Mouse (Mus musculus) heart, embryonic 12.5 days (tissue): ENCODE measurements at regions not wholly inside any gene's neighbourhood (a gene's known extent, or its start where the extent isn't known, plus 50 kb on each side); places are given as distances from the start of the nearest gene placed in this dataset.
"Not testable (repeated sequence)": the region's sequence is repeated elsewhere in the genome, so short reads cannot be mapped to it uniquely, and the experiment has no call there.

ENCODE experiments used
- ATAC-seq: fragments of 200-750 bp; cut with Nextera tagmentation; 2 replicates; pipeline ENCODE4 v1.8.0; 2017; ENCODE audit warnings: moderate TSS enrichment, moderate library complexity; ENCODE audit not compliant: insufficient number of reproducible peaks, low FRiP score
- H3K27ac ChIP-seq: fragments of 300-500 bp; sonication (generic); 2 replicates; pipeline ENCODE4 v1.5.1; 2016; ENCODE audit warnings: mild to moderate bottlenecking, moderate library complexity; ENCODE audit not compliant: poor library complexity, severe bottlenecking
- H3K27me3 ChIP-seq: fragments of 300-500 bp; sonication (generic); replicated peaks from 2 replicates; pipeline ENCODE4 v1.6.1; 2016; ENCODE audit warnings: mild to moderate bottlenecking, moderate library complexity
- H3K36me3 ChIP-seq: fragments of 300-500 bp; sonication (generic); 2 replicates; pipeline ENCODE4 v1.6.1; 2016; ENCODE audit warnings: mild to moderate bottlenecking, moderate library complexity
- H3K4me1 ChIP-seq: fragments of 300-500 bp; sonication (generic); replicated peaks from 2 replicates; pipeline ENCODE4 v1.6.1; 2016; ENCODE audit warnings: mild to moderate bottlenecking
- H3K4me2 ChIP-seq: fragments of 300-500 bp; sonication (generic); 2 replicates; pipeline ENCODE4 v1.6.1; 2016; ENCODE audit warnings: mild to moderate bottlenecking, moderate library complexity
- H3K4me3 ChIP-seq: fragments of 300-500 bp; sonication (generic); 2 replicates; pipeline ENCODE4 v1.5.1; 2016; ENCODE audit warnings: mild to moderate bottlenecking
- H3K9ac ChIP-seq: fragments of 300-500 bp; sonication (generic); 2 replicates; pipeline ENCODE4 v1.6.1; 2016; ENCODE audit warnings: mild to moderate bottlenecking, moderate library complexity
- H3K9me3 ChIP-seq: fragments of 300-500 bp; sonication (generic); replicated peaks from 2 replicates; pipeline ENCODE4 v1.6.1; 2016; ENCODE audit warnings: mild to moderate bottlenecking, moderate library complexity
- WGBS: fragments of 180-500 bp; shearing (Covaris S2); methylation state at CpG from one replicate; pipeline ENCODE4 v1.1.7; 2016; 5-methylcytosine and 5-hydroxymethylcytosine counted together

- Histone ChIP-seq H3K4me3 (no peak overlapping the region), H3K27me3 (no peaks in the 10 kb centered on the region), H3K27ac (no peak overlapping the region), H3K4me1 (no peaks in the 10 kb centered on the region), H3K9me3 (no peaks in the 10 kb centered on the region), H3K4me2 (no peak overlapping the region), H3K36me3 (no peaks in the 10 kb centered on the region), H3K9ac (no peak overlapping the region)
- WGBS: 73% methylated on average over 2 of the region's 2 CpGs
- no peak for ATAC-seq
Measured at GRCm38 (mm10) chr16:12811088-12811487, 298.4 kb upstream of the Ercc4 start.

- H3K9me3 ChIP-seq: no peaks in the 10 kb centered on the region
- H3K9ac ChIP-seq: no peak overlapping the region
- H3K4me2 ChIP-seq: no peak overlapping the region
- no peak for ATAC-seq
- 86% methylated on average over 6 of the region's 6 CpGs for WGBS
- H3K27me3 ChIP-seq: no peaks in the 10 kb centered on the region; the same call in 1 of the 2 replicates
- H3K4me1 ChIP-seq: no peaks in the 10 kb centered on the region
- H3K4me3 ChIP-seq: no peak overlapping the region
- no peaks in the 10 kb centered on the region for H3K36me3 ChIP-seq
- H3K27ac ChIP-seq: no peak overlapping the region
Measured at GRCm38 (mm10) chr16:12824646-12825045, 284.8 kb upstream of the Ercc4 start.

- Histone ChIP-seq H3K27me3 (no peaks in the 10 kb centered on the region), H3K36me3 (no peaks in the 10 kb centered on the region), H3K4me1 (no peaks in the 10 kb centered on the region), H3K4me3 (no peak overlapping the region), H3K9me3 (no peaks in the 10 kb centered on the region), H3K4me2 (no peak overlapping the region), H3K9ac (no peak overlapping the region), H3K27ac (no peak overlapping the region)
- whole genome bisulfite sequencing: 49% methylated on average over 8 of the region's 8 CpGs
- ATAC-seq: peak; percentile 51; the same call in 1 of the 2 replicates
Measured at GRCm38 (mm10) chr16:12826222-12826621, 283.3 kb upstream of the Ercc4 start.

- H3K27ac ChIP-seq, H3K9ac ChIP-seq, ATAC-seq, H3K4me1 ChIP-seq, H3K27me3 ChIP-seq, H3K36me3 ChIP-seq, H3K9me3 ChIP-seq, H3K4me2 ChIP-seq, H3K4me3 ChIP-seq: not testable (repeated sequence)
- WGBS: 50% methylated on average over 1 of the region's 1 CpGs
Measured at GRCm38 (mm10) chr16:12831308-12831707, 278.2 kb upstream of the Ercc4 start.

- WGBS: 78% methylated on average over 1 of the region's 1 CpGs
Measured at GRCm38 (mm10) chr16:12856356-12856755, 253.1 kb upstream of the Ercc4 start.

GRCm38 (mm10) chr16:12859714-12860355, 249.6 kb upstream of the Ercc4 start:
- Histone ChIP-seq H3K27me3 (0 out of 2 replicates have a peak, but pooled peaks cover 3% of the 10 kb centered on the region), H3K9me3 (no peaks in the 10 kb centered on the region), H3K9ac (no peak overlapping the region), H3K36me3 (no peaks in the 10 kb centered on the region), H3K4me1 (peaks cover 11% of the 10 kb centered on the region), H3K4me2 (no peak overlapping the region), H3K4me3 (no peak overlapping the region), H3K27ac (no peak overlapping the region)
- no peak for ATAC-seq
- 49% methylated on average over 5 of the region's 5 CpGs for WGBS

More at GRCm38 (mm10) chr16:12856356-12856755, 253.1 kb upstream of the Ercc4 start:
- Histone ChIP-seq H3K27me3 (0 out of 2 replicates have a peak, but pooled peaks cover 3% of the 10 kb centered on the region), H3K9ac (no peak overlapping the region), H3K4me1 (peaks cover 11% of the 10 kb centered on the region), H3K4me3 (no peak overlapping the region), H3K27ac (no peak overlapping the region), H3K9me3 (no peaks in the 10 kb centered on the region), H3K4me2 (no peak overlapping the region), H3K36me3 (no peaks in the 10 kb centered on the region)
- ATAC-seq: no peak

- H3K36me3 ChIP-seq: no peaks in the 10 kb centered on the region
- H3K4me3 ChIP-seq: no peak overlapping the region
- no peak overlapping the region for H3K9ac ChIP-seq
- H3K27ac ChIP-seq: no peak overlapping the region
- H3K4me1 ChIP-seq: peaks cover 11% of the 10 kb centered on the region
- no peaks in the 10 kb centered on the region for H3K9me3 ChIP-seq
- H3K4me2 ChIP-seq: no peak overlapping the region
- no peak for ATAC-seq
- 31% methylated on average over 5 of the region's 5 CpGs for WGBS
- H3K27me3 ChIP-seq: 0 out of 2 replicates have a peak, but pooled peaks cover 3% of the 10 kb centered on the region
Measured at GRCm38 (mm10) chr16:12862561-12862960, 246.9 kb upstream of the Ercc4 start.

GRCm38 (mm10) chr16:12878326-12878725, 231.2 kb upstream of the Ercc4 start:
- WGBS: 76% methylated on average over 5 of the region's 5 CpGs
- H3K36me3 ChIP-seq, ATAC-seq, H3K9ac ChIP-seq, H3K4me1 ChIP-seq, H3K27ac ChIP-seq, H3K4me2 ChIP-seq, H3K4me3 ChIP-seq, H3K27me3 ChIP-seq, H3K9me3 ChIP-seq: not testable (repeated sequence)

- Histone ChIP-seq H3K36me3 (no peaks in the 10 kb centered on the region), H3K27ac (no peak overlapping the region), H3K9me3 (no peaks in the 10 kb centered on the region; the same call in 1 of the 2 replicates), H3K4me3 (no peak overlapping the region), H3K4me2 (no peak overlapping the region), H3K9ac (no peak overlapping the region), H3K27me3 (no peaks in the 10 kb centered on the region), H3K4me1 (no peaks in the 10 kb centered on the region)
- 69% methylated on average over 8 of the region's 8 CpGs for WGBS
- ATAC-seq: no peak
Measured at GRCm38 (mm10) chr16:12880011-12880410, 229.5 kb upstream of the Ercc4 start.

- Histone ChIP-seq H3K27ac (no peak overlapping the region), H3K4me3 (no peak overlapping the region), H3K27me3 (no peaks in the 10 kb centered on the region), H3K4me2 (no peak overlapping the region), H3K9ac (no peak overlapping the region), H3K36me3 (no peaks in the 10 kb centered on the region), H3K4me1 (no peaks in the 10 kb centered on the region), H3K9me3 (no peaks in the 10 kb centered on the region; the same call in 1 of the 2 replicates)
- no peak for ATAC-seq
- 87% methylated on average over 7 of the region's 7 CpGs for WGBS
Measured at GRCm38 (mm10) chr16:12880481-12880880, 229.0 kb upstream of the Ercc4 start.

GRCm38 (mm10) chr16:12882690-12883089, 226.8 kb upstream of the Ercc4 start:
- peaks cover 13% of the 10 kb centered on the region for H3K4me1 ChIP-seq
- H3K27ac ChIP-seq: no peak overlapping the region
- H3K9me3 ChIP-seq: no peaks in the 10 kb centered on the region
- H3K27me3 ChIP-seq: no peaks in the 10 kb centered on the region
- ATAC-seq: no peak
- H3K4me3 ChIP-seq: no peak overlapping the region
- H3K4me2 ChIP-seq: no peak overlapping the region
- no peaks in the 10 kb centered on the region for H3K36me3 ChIP-seq
- 52% methylated on average over 1 of the region's 1 CpGs for WGBS
- H3K9ac ChIP-seq: no peak overlapping the region

GRCm38 (mm10) chr16:12884556-12884955, 224.9 kb upstream of the Ercc4 start:
- peaks cover 13% of the 10 kb centered on the region for H3K4me1 ChIP-seq
- H3K4me3 ChIP-seq: no peak overlapping the region
- H3K36me3 ChIP-seq: no peaks in the 10 kb centered on the region
- no peak overlapping the region for H3K27ac ChIP-seq
- no peak for ATAC-seq
- no peaks in the 10 kb centered on the region for H3K27me3 ChIP-seq
- no peak overlapping the region for H3K4me2 ChIP-seq
- 15% methylated on average over 3 of the region's 3 CpGs for WGBS
- no peaks in the 10 kb centered on the region for H3K9me3 ChIP-seq
- H3K9ac ChIP-seq: no peak overlapping the region
